Mouse (Mus musculus) heart, postnatal 25 days (tissue): ENCODE data around the gene Sipa1l2. TPM values are rescaled to one million over a fixed set of nuclear protein-coding genes. Genes with fewer than 3 reads are reported as not detected.
"Not testable (repeated sequence)": the region's sequence is repeated elsewhere in the genome, so short reads cannot be mapped to it uniquely, and the experiment has no call there.

Experiments used
- DNase-seq: peaks from one replicate; pipeline ENCODE4 v3.0.0; 2022; ENCODE audit warnings: low spot score
- intact Hi-C: fragments of 180-260 bp; cut with DNase I; formaldehyde crosslinking; loops from one replicate; pipeline ENCODE4 v1.15.1; 2025
- total RNA-seq, 2 experiments: library from RNA; stranded (reverse); gene quantifications; 2 replicates each; pipeline ENCODE4 v1.2.3; 2021

The Sipa1l2 gene
- total RNA-seq, 2 experiments from 2014 or later, result 43.7 to 44.8 TPM

GRCm38 (mm10) chr8:125542893-125543613 is 26.6 kb downstream of the Sipa1l2 start:
- intact Hi-C loops, result no loop called here
- DNase-seq, result no peak

GRCm38 (mm10) chr8:125539056-125540013 is 30.3 kb downstream of the Sipa1l2 start:
- DNase-seq, result no peak
- intact Hi-C loops, result no loop called here

DNA sequence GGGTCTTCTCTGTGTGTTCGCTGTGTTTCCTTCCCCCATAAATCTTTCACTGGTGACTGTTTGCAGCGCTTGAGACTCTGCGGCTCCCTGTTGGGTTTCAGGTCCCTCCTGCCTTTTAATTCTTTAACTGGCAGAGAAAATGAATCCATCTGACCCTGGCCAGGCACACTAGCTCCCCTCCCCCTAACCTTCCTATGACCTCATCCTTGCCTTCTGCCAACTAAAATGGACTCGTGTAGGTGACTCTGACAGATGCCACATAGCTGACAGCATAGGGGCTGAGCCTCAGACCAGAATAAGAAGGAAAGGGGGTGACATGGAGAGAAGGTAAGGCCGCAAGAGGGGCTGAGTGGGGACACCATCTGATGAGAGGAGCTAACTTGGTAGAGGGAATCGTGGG is 31.3 kb downstream of the Sipa1l2 start:
- intact Hi-C loops, result no loop called here
- no peak for DNase-seq

- intact Hi-C loops, result loop anchor here (5.0 kb wide), 2 partner anchors 34 to 46 kb away; partner anchors contain the start of gene Sipa1l2
- no peak for DNase-seq
Observed at GRCm38 (mm10) chr8:125533709-125534108, 35.9 kb downstream of the Sipa1l2 start.

DNA sequence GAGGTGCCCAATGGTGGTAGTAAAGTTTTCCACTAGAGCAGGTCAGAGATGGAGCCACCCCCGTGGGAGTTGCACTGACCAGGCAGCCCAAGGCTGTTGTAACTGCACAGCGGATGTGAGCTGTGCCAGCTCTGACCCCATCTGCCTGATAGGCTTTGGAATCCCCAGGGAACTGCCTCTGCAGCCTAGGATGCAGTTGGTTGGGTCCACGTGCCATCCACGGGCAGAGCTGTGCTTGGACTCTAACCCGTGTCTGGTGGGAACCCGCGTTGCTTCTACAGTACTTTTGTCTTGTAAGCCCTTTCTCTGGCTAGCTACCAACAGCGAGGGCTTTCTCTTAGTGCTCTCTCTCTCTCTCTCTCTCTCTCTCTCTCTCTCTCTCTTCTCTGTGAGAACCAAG is 36.7 kb downstream of the Sipa1l2 start:
- intact Hi-C loops, result loop anchor here (5.0 kb wide), 2 partner anchors 34 to 46 kb away; partner anchors contain the start of gene Sipa1l2
- no peak for DNase-seq

- DNase-seq, result no peak
- intact Hi-C loops, result loop anchor here (5.0 kb wide), 2 partner anchors 35 to 45 kb away; partner anchors contain the start of gene Sipa1l2
Observed at GRCm38 (mm10) chr8:125532177-125532576, 37.4 kb downstream of the Sipa1l2 start.

- no peak for DNase-seq
- intact Hi-C loops, result loop anchor here (5.0 kb wide), 2 partner anchors 36 to 44 kb away; partner anchors contain the start of gene Sipa1l2
Observed at GRCm38 (mm10) chr8:125531640-125532039, 38.0 kb downstream of the Sipa1l2 start.

DNA sequence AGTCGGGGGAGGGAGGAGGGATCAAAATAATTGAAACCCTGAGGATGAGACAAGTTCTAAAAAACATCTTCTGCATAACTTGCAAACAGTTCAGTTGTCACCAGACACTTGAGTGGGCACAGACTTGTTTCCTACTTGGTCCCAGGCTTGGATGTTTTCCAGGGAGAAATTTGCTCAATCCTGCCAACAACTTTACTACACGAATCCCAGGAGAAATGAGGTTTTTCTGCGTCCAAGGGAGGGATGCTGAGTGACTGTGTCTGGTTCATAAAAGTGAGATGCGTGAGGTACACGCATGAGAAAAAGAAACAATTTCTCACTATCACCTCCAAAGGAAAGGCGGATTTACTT is 38.5 kb downstream of the Sipa1l2 start:
- intact Hi-C loops, result loop anchor here (5.0 kb wide), 2 partner anchors 36 to 44 kb away; partner anchors contain the start of gene Sipa1l2
- no peak for DNase-seq

GRCm38 (mm10) chr8:125530187-125531087 is 39.2 kb downstream of the Sipa1l2 start:
- no peak for DNase-seq
- intact Hi-C loops, result loop anchor here (5.0 kb wide), 2 partner anchors 37 to 43 kb away; partner anchors contain the start of gene Sipa1l2

GRCm38 (mm10) chr8:125529019-125529418 is 40.6 kb downstream of the Sipa1l2 start:
- intact Hi-C loops, result no loop called here

DNA sequence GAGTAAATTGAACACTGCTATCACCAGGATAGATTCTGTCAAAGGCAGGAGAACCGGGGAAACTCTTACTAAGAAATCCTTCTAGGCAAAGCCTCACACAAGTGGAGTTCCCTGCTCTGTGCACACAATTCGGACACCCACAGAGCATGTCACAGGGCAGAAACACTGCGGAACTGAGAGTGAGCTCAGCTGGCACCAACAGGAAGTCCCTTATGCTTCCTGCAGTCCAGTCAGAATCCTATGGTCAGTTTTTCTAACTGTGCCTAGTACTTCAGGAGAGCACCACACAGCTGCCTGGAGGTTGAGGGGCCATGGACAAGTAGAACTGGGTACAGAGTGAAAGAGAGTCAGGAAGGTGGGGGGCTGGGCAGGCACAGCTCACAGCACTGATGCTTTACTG is 41.7 kb downstream of the Sipa1l2 start:
- intact Hi-C loops, result no loop called here
- no peak for DNase-seq

More at GRCm38 (mm10) chr8:125529019-125529418, 40.6 kb downstream of the Sipa1l2 start:
- no peak for DNase-seq

DNA sequence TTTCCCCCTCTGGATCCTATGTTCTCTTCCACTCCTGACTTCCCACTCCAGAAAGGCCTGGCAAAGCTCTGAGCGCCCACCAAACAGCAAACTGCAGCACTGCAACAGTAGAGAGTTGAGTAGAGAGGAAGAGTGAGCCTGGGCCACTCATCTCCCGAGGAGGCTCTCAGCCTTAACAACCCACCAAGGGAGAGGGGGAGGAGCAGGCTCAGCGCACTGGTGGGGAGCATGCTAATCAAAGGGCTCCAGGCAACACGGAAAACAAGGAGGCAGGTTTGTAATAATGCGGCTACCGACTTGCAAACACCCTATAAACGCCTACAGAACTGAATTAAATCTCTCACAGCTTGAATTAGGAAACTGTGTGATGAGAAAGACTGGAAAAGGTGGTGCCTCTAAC is 42.6 kb downstream of the Sipa1l2 start:
- intact Hi-C loops, result no loop called here
- no peak for DNase-seq

DNA sequence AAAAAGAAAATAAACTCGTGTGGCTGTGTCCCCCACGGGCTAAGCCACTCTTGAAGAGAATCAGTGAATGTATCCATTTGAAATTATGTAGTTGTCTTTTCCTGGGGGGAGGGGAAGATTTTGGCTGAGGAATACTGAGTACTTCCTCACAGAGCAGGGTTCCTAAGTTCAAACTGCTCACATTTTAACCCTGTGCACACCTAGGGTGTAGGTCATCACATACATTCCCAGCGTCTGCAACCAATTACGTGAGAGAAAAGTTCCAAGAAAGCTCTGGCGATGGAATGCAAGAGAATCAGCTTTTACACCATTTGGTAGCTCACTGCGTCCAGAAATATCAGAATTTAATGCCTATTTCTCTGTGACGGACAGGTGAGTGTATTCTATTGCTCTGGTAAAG is 43.0 kb downstream of the Sipa1l2 start:
- intact Hi-C loops, result no loop called here
- no peak for DNase-seq

- no peak for DNase-seq
- intact Hi-C loops, result no loop called here
Observed at GRCm38 (mm10) chr8:125524479-125524878, 45.1 kb downstream of the Sipa1l2 start.

DNA sequence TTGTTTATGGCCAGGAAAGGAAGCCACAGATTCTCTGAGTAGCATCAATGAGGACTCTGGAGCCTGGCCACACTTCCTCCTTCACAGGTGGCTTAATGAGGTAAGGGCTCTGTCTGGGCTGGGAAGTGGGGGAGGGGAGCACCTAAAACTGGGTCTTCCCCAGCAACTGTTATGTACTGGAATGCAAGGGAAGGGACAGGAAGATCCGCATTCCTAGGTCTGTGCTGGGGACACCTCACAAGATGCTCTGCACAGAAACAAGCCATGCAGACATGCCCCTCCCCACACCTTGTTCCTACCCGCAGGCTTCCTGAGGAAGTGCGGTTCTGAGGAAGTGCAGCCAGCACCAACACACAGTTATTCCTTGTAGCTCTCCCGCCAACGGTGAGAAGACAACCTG is 46.4 kb downstream of the Sipa1l2 start:
- intact Hi-C loops, result no loop called here
- DNase-seq, result no peak

DNA sequence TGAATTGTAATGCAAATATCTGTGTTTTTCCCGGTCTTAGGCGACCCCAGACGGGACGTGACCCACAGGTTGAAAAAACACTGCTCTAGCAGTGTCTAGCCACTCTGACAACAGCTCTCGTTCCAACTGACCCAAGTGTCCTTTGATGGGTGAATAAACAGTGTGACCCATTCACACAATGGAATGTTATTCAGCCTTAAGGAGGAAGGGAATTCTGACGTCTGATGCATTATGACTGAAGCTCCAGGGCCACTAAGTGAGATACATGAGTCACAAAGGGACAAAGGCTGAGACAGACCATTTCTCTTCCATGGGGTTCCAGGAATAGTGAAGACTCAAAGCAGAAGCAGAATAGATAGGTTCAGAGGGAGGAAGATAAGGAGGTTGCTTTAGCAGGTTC is 47.5 kb downstream of the Sipa1l2 start:
- intact Hi-C loops, result no loop called here
- DNase-seq, result no peak

DNA sequence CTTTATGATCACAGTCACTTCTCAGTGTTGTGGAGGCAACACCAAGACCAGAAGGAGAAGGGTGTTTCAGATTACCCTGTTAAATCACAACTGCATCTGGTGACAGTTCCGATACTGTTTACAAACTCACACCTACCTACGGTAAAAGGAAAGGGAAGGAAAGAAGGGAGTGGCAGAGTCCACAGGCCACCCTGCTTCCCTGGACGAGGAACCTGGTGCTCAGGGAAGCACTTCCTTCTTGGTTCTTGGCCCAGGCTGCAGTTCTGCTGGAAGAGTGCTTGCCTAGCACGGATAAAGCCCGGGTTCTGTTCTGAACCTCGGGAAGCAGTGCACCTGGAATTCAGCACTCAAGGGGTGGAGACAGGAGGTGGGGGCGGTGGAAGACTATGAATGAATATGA is 48.5 kb downstream of the Sipa1l2 start:
- DNase-seq, result no peak
- intact Hi-C loops, result no loop called here

- DNase-seq, intact Hi-C loops: not testable (repeated sequence)
Observed at GRCm38 (mm10) chr8:125520308-125520707, 49.3 kb downstream of the Sipa1l2 start.

GRCm38 (mm10) chr8:125518951-125519350 is 50.7 kb downstream of the Sipa1l2 start:
- intact Hi-C loops, result loop anchor here (5.0 kb wide), 1 partner anchor 322 kb away; no protein-coding TSS in a partner anchor
- no peak for DNase-seq
